Mouse (Mus musculus): ENCODE results near the gene Rfx4.

DNA sequence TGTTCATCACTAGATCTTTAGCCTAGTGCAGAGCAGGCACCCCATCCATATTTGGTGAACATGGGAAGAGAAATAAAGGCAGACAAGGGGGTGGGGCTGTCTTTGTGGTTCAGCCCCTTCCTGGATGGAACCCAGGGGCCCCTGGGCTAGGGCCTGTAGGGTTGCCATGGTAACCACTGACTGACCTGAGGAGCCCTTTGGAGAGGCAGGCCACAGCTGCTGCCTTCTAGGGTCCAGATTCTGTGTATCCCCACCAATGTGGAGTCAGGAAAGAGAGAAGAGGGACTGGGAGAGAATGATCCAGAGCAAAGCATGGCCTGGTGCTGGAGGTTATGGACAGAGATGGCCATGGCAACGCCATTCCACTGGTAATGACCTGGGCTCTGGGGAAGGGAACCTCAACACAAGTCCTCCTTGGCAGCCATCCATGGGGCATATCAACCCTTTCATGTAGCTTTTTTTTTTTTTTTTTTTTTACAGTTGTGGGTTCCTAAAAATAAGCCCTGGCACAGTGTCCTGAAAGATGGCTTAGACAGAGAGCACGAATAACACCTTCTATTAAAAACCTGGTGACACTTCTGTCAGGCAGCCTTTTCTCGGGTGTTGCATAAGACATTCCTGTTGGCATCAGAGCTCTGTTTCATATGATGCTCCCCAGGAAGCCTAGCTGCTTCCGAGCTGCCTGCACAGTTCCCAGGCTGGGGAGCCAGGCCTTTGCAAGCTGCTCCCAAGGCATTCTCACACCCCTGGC lies 16.7 kb downstream of the Rfx4 start:
- TF ChIP-seq POLR2A (IDR thresholded peaks at IDR 0.05; ENCODE audit: extremely low read depth, insufficient read depth, low read length) (no peak), CTCF (IDR thresholded peaks at IDR 0.05; ENCODE audit: low read depth, low read length) (no peak)

All from liver, adult 2 months (tissue).